Mouse (Mus musculus): Measurements from ENCODE around the gene Ngly1.
"Not testable (repeated sequence)": the region's sequence is repeated elsewhere in the genome, so short reads cannot be mapped to it uniquely, and the experiment has no call there.

Ngly1 gene

GRCm38 (mm10) chr14:16256209-16256608 is 7.1 kb downstream of the Ngly1 start:
- in situ Hi-C loops (cut with MboI, MseI) = no loop called here

GRCm38 (mm10) chr14:16260541-16260940 is 11.5 kb downstream of the Ngly1 start:
- in situ Hi-C loops (cut with MboI, MseI) = no loop called here

- in situ Hi-C loops (cut with MboI, MseI) = no loop called here
Observed at GRCm38 (mm10) chr14:16261869-16262268, 12.8 kb downstream of the Ngly1 start.

GRCm38 (mm10) chr14:16267028-16267427 is 17.9 kb downstream of the Ngly1 start:
- in situ Hi-C loops (cut with MboI, MseI) = no loop called here

GRCm38 (mm10) chr14:16269776-16270175 is 20.7 kb downstream of the Ngly1 start:
- in situ Hi-C loops (cut with MboI, MseI) = no loop called here

GRCm38 (mm10) chr14:16273677-16274076 is 24.6 kb downstream of the Ngly1 start:
- in situ Hi-C loops (cut with MboI, MseI) = no loop called here

- in situ Hi-C loops (cut with MboI, MseI) = no loop called here
Observed at GRCm38 (mm10) chr14:16279196-16279595, 30.1 kb downstream of the Ngly1 start.

GRCm38 (mm10) chr14:16283966-16284365 is 34.9 kb downstream of the Ngly1 start:
- in situ Hi-C loops (cut with MboI, MseI) = no loop called here

- in situ Hi-C loops (cut with MboI, MseI) = no loop called here
Observed at GRCm38 (mm10) chr14:16292371-16292770, 43.3 kb downstream of the Ngly1 start.

- in situ Hi-C loops (cut with MboI, MseI) = no loop called here
Observed at GRCm38 (mm10) chr14:16293015-16293414, 43.9 kb downstream of the Ngly1 start.

GRCm38 (mm10) chr14:16293921-16294320 is 44.8 kb downstream of the Ngly1 start:
- in situ Hi-C loops (cut with MboI, MseI) = no loop called here

- in situ Hi-C loops (cut with MboI, MseI) = no loop called here
Observed at GRCm38 (mm10) chr14:16296816-16297468, 47.9 kb downstream of the Ngly1 start.

GRCm38 (mm10) chr14:16301735-16302134 is 52.7 kb downstream of the Ngly1 start:
- in situ Hi-C loops (cut with MboI, MseI) = no loop called here

GRCm38 (mm10) chr14:16302688-16303087 is 53.6 kb downstream of the Ngly1 start:
- in situ Hi-C loops (cut with MboI, MseI) = no loop called here

GRCm38 (mm10) chr14:16310791-16311190 is 61.7 kb downstream of the Ngly1 start:
- in situ Hi-C loops (cut with MboI, MseI) = no loop called here

GRCm38 (mm10) chr14:16312599-16312998 is 63.5 kb downstream of the Ngly1 start:
- in situ Hi-C loops (cut with MboI, MseI) = no loop called here

- in situ Hi-C loops (cut with MboI, MseI) = not testable (repeated sequence)
Observed at GRCm38 (mm10) chr14:16313073-16313472, 64.0 kb downstream of the Ngly1 start.

GRCm38 (mm10) chr14:16313936-16314521 is 64.9 kb downstream of the Ngly1 start:
- in situ Hi-C loops (cut with MboI, MseI) = no loop called here

GRCm38 (mm10) chr14:16314842-16315241 is 65.8 kb downstream of the Ngly1 start:
- in situ Hi-C loops (cut with MboI, MseI) = no loop called here

- in situ Hi-C loops (cut with MboI, MseI) = no loop called here
Observed at GRCm38 (mm10) chr14:16316715-16317114, 67.6 kb downstream of the Ngly1 start.

GRCm38 (mm10) chr14:16319818-16320217 is 70.7 kb downstream of the Ngly1 start:
- in situ Hi-C loops (cut with MboI, MseI) = no loop called here

- in situ Hi-C loops (cut with MboI, MseI) = no loop called here
Observed at GRCm38 (mm10) chr14:16324394-16324793, 75.3 kb downstream of the Ngly1 start.

GRCm38 (mm10) chr14:16325208-16325607 is 76.1 kb downstream of the Ngly1 start:
- in situ Hi-C loops (cut with MboI, MseI) = no loop called here

GRCm38 (mm10) chr14:16328531-16328930 is 79.5 kb downstream of the Ngly1 start:
- in situ Hi-C loops (cut with MboI, MseI) = no loop called here
